In genomic region chr12:98284477-98284876, GRCm38 (mm10) we compare ENCODE assay signal across 24 mouse cellular contexts. TPM values are rescaled to one million over a fixed set of nuclear protein-coding genes. Genes with fewer than 3 reads are reported as not detected.
"Had no signal": no experiment of that assay in that cellular context is flagged by ENCODE, and none has a peak within 500 bp of the region (broad histone marks: within the 10 kb centered on the region; RNA-seq: fewer than 3 reads in every experiment).

No protein-coding gene starts in this region.

- H3K36me3 ChIP-seq: heart, embryonic 13.5 days; heart, embryonic 15.5 days; hindbrain, embryonic 12.5 days; intestine, embryonic 15.5 days; limb, embryonic 10.5 days; limb, embryonic 12.5 days; liver, embryonic 13.5 days; liver, embryonic 15.5 days had no signal

- DNase-seq: gastrocnemius, postnatal 14 days; gastrocnemius, postnatal 36 days; heart, adult 18-20 months; heart, postnatal 14 days; heart, postnatal 36 days; kidney, adult 18-20 months; kidney, adult 8-10 months; kidney, postnatal 10 days; kidney, postnatal 25 days; kidney, postnatal 4 days; layer of hippocampus, adult 9-11 months; liver; liver, embryonic 13.5 days; liver, postnatal 0 days had no signal

- H3K9me3 ChIP-seq: heart, embryonic 13.5 days; heart, embryonic 15.5 days; hindbrain, embryonic 12.5 days; intestine, embryonic 15.5 days; limb, embryonic 10.5 days; limb, embryonic 12.5 days; liver, embryonic 13.5 days; liver, embryonic 15.5 days had no signal

- H3K27ac ChIP-seq: heart, embryonic 13.5 days; heart, embryonic 15.5 days; hindbrain, embryonic 12.5 days; hindbrain, embryonic 14.5 days; intestine, embryonic 15.5 days; left cerebral cortex, adult 2 months; limb, embryonic 10.5 days; limb, embryonic 12.5 days; liver, embryonic 13.5 days; liver, embryonic 15.5 days had no signal

- H3K27me3 ChIP-seq: heart, embryonic 13.5 days; heart, embryonic 15.5 days; hindbrain, embryonic 12.5 days; intestine, embryonic 15.5 days; limb, embryonic 12.5 days; liver, embryonic 13.5 days; liver, embryonic 15.5 days had no signal

- H3K4me1 ChIP-seq: hindbrain, embryonic 12.5 days; intestine, embryonic 15.5 days; limb, embryonic 10.5 days; limb, embryonic 12.5 days; liver, embryonic 13.5 days; liver, embryonic 15.5 days had no signal

- H3K4me3 ChIP-seq: heart, embryonic 13.5 days; heart, embryonic 15.5 days; hindbrain, embryonic 12.5 days; intestine, embryonic 15.5 days; left cerebral cortex, adult 2 months; limb, embryonic 10.5 days; limb, embryonic 12.5 days; liver, embryonic 13.5 days; liver, embryonic 15.5 days had no signal

RNA-seq across cellular contexts. Expression of gene Gpr65, which starts 16.0 kb away (rescaled TPM):
- total RNA-seq: left cerebral cortex, postnatal 14 days had no signal
